Mouse (Mus musculus): ENCODE measurements around the gene Ckap2. TPM values are rescaled to one million over a fixed set of nuclear protein-coding genes. Genes with fewer than 3 reads are reported as not detected.
A peak's percentile ranks its signal among the peaks of the same experiment; 100 is the strongest.

The Ckap2 gene
- polyA plus RNA-seq, 2 experiments: 21.6 to 21.7 TPM

- TF ChIP-seq CTCF (IDR thresholded peaks at IDR 0.05; ENCODE audit: low read depth) (peak; percentile 80), EP300 (IDR thresholded peaks at IDR 0.05; ENCODE audit: low read depth) (no peak)
- peak; percentile 67 to 82 (median 81) for DNase-seq (ENCODE audit: low read depth in 3 of 3, low spot score in 3 of 3)
- Histone ChIP-seq H3K4me3 (ENCODE audit: insufficient read depth in 1 of 2, low read depth in 2 of 2, low read length in 2 of 2) (peak within 1 kb of the TSS; percentile 48 to 78), H3K4me2 (ENCODE audit: low read depth) (peak within 1 kb of the TSS; percentile 80), H3K27me3 (ENCODE audit: control insufficient read depth, insufficient read depth, low read length) (no peaks in the 10 kb centered on the region), H3K4me1 (replicated peaks; ENCODE audit: control insufficient read depth in 2 of 2, insufficient read depth in 2 of 2, low read length in 1 of 2) (peaks cover 5 to 6% of the 10 kb centered on the region in 2 experiments), H3K9me3 (ENCODE audit: control insufficient read depth, low read length) (no peaks in the 10 kb centered on the region), H3K27ac (peak within 1 kb of the TSS; percentile 26; the same call in 1 of the 2 replicates), H3K36me3 (replicated peaks; ENCODE audit: control insufficient read depth, insufficient read depth, low read depth) (peaks cover 13% of the 10 kb centered on the region), H3K9ac (replicated peaks) (peak within 1 kb of the TSS; percentile 69)
- ATAC-seq (ENCODE audit: insufficient read depth): peak; percentile 98
- under 1% methylated on average over 35 of the region's 43 CpGs for WGBS (ENCODE audit: insufficient replicate concordance)
Measured at GRCm38 (mm10) chr8:22166080-22166603, 19.5 kb downstream of the Ckap2 start, which contains the start of gene Nek3. Nek3 (minus strand) TSS chr8:22166435.

- Histone ChIP-seq H3K4me2 (ENCODE audit: low read depth) (peak overlapping the region; percentile 80), H3K9ac (replicated peaks) (peak overlapping the region; percentile 69), H3K27ac (no peak overlapping the region), H3K9me3 (ENCODE audit: control insufficient read depth, low read length) (no peaks in the 10 kb centered on the region), H3K27me3 (ENCODE audit: control insufficient read depth, insufficient read depth, low read length) (no peaks in the 10 kb centered on the region), H3K4me3 (ENCODE audit: insufficient read depth in 1 of 2, low read depth in 2 of 2, low read length in 2 of 2) (peak overlapping the region; percentile 48 to 78), H3K36me3 (replicated peaks; ENCODE audit: control insufficient read depth, insufficient read depth, low read depth) (peaks cover 13% of the 10 kb centered on the region), H3K4me1 (replicated peaks; ENCODE audit: control insufficient read depth in 2 of 2, insufficient read depth in 2 of 2, low read length in 1 of 2) (peaks cover 5 to 6% of the 10 kb centered on the region in 2 experiments)
- WGBS (ENCODE audit: insufficient replicate concordance): 45% methylated on average over 10 of the region's 10 CpGs
- peak; percentile 34; the same call in 1 of the 2 replicates for ATAC-seq (ENCODE audit: insufficient read depth)
- no peak for DNase-seq (ENCODE audit: low read depth in 3 of 3, low spot score in 3 of 3)
- TF ChIP-seq EP300 (IDR thresholded peaks at IDR 0.05; ENCODE audit: low read depth) (no peak), CTCF (IDR thresholded peaks at IDR 0.05; ENCODE audit: low read depth) (no peak)
Measured at GRCm38 (mm10) chr8:22165251-22166079, 20.2 kb downstream of the Ckap2 start.

- Histone ChIP-seq H3K9ac (replicated peaks) (no peak overlapping the region), H3K27ac (no peak overlapping the region), H3K27me3 (ENCODE audit: control insufficient read depth, insufficient read depth, low read length) (no peaks in the 10 kb centered on the region), H3K4me3 (ENCODE audit: insufficient read depth in 1 of 2, low read depth in 2 of 2, low read length in 2 of 2) (no peak overlapping the region), H3K4me1 (replicated peaks; ENCODE audit: control insufficient read depth in 2 of 2, insufficient read depth in 2 of 2, low read length in 1 of 2) (peaks cover 5 to 6% of the 10 kb centered on the region in 2 experiments), H3K9me3 (ENCODE audit: control insufficient read depth, low read length) (no peaks in the 10 kb centered on the region), H3K4me2 (ENCODE audit: low read depth) (no peak overlapping the region), H3K36me3 (replicated peaks; ENCODE audit: control insufficient read depth, insufficient read depth, low read depth) (peaks cover 10% of the 10 kb centered on the region)
- DNase-seq (ENCODE audit: low read depth in 3 of 3, low spot score in 3 of 3) (no peak), ATAC-seq (ENCODE audit: insufficient read depth) (no peak)
- TF ChIP-seq CTCF (IDR thresholded peaks at IDR 0.05; ENCODE audit: low read depth) (no peak), EP300 (IDR thresholded peaks at IDR 0.05; ENCODE audit: low read depth) (no peak)
- WGBS (ENCODE audit: insufficient replicate concordance): 78% methylated on average over 10 of the region's 10 CpGs
Measured at GRCm38 (mm10) chr8:22164431-22164830, 21.2 kb downstream of the Ckap2 start.

- no peaks in the 10 kb centered on the region for H3K36me3 ChIP-seq (replicated peaks; ENCODE audit: control insufficient read depth, insufficient read depth, low read depth)
- WGBS (ENCODE audit: insufficient replicate concordance): 77% methylated on average over 8 of the region's 8 CpGs
- no peaks in the 10 kb centered on the region for H3K9me3 ChIP-seq (ENCODE audit: control insufficient read depth, low read length)
- H3K4me2 ChIP-seq (ENCODE audit: low read depth): no peak overlapping the region
- ATAC-seq (ENCODE audit: insufficient read depth) (no peak), DNase-seq (ENCODE audit: low read depth in 3 of 3, low spot score in 3 of 3) (no peak)
- no peak overlapping the region for H3K9ac ChIP-seq (replicated peaks)
- no peak overlapping the region for H3K4me3 ChIP-seq (ENCODE audit: insufficient read depth in 1 of 2, low read depth in 2 of 2, low read length in 2 of 2)
- no peaks in the 10 kb centered on the region for H3K27me3 ChIP-seq (ENCODE audit: control insufficient read depth, insufficient read depth, low read length)
- H3K4me1 ChIP-seq (replicated peaks; ENCODE audit: control insufficient read depth in 2 of 2, insufficient read depth in 2 of 2, low read length in 1 of 2): peaks cover 5 to 6% of the 10 kb centered on the region in 2 experiments
- TF ChIP-seq EP300 (IDR thresholded peaks at IDR 0.05; ENCODE audit: low read depth): no peak
- TF ChIP-seq CTCF (IDR thresholded peaks at IDR 0.05; ENCODE audit: low read depth): no peak
- H3K27ac ChIP-seq: no peak overlapping the region
Measured at GRCm38 (mm10) chr8:22162206-22162605, 23.4 kb downstream of the Ckap2 start.

DNA sequence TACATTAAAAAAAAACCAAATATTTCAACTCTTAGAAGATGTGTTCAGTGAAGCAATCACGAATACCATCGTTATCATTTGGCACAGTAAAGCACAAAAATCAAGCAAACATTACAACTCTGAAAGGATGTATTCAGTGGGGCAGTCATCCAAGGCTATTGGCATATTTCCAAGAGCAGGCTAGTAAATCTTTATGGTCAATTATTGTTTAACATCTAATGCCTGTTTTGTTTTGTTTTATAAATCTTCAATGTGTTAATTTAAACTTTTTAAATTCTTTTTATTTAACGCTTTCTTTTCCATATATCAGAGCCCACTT, 35.3 kb downstream of the Ckap2 start:
- Histone ChIP-seq H3K9me3 (ENCODE audit: control insufficient read depth, low read length) (no peaks in the 10 kb centered on the region), H3K27me3 (ENCODE audit: control insufficient read depth, insufficient read depth, low read length) (no peaks in the 10 kb centered on the region), H3K4me3 (ENCODE audit: insufficient read depth in 1 of 2, low read depth in 2 of 2, low read length in 2 of 2) (no peak overlapping the region), H3K4me1 (replicated peaks; ENCODE audit: control insufficient read depth in 2 of 2, insufficient read depth in 2 of 2, low read length in 1 of 2) (no peaks in the 10 kb centered on the region), H3K4me2 (ENCODE audit: low read depth) (no peak overlapping the region), H3K9ac (replicated peaks) (no peak overlapping the region), H3K27ac (no peak overlapping the region), H3K36me3 (replicated peaks; ENCODE audit: control insufficient read depth, insufficient read depth, low read depth) (no peaks in the 10 kb centered on the region)
- DNase-seq (ENCODE audit: low read depth in 3 of 3, low spot score in 3 of 3): no peak
- WGBS (ENCODE audit: insufficient replicate concordance): 60% methylated on average over 3 of the region's 3 CpGs
- ATAC-seq (ENCODE audit: insufficient read depth): no peak
- TF ChIP-seq CTCF (IDR thresholded peaks at IDR 0.05; ENCODE audit: low read depth) (no peak), EP300 (IDR thresholded peaks at IDR 0.05; ENCODE audit: low read depth) (no peak)
